Mouse (Mus musculus) layer of hippocampus, postnatal 14 days (tissue): ENCODE results near the gene Rraga. TPM values are rescaled to one million over a fixed set of nuclear protein-coding genes. Genes with fewer than 3 reads are reported as not detected.
A peak's percentile ranks its signal among the peaks of the same experiment; 100 is the strongest.
"Not testable (repeated sequence)": the region's sequence is repeated elsewhere in the genome, so short reads cannot be mapped to it uniquely, and the experiment has no call there.

Experiments used
- DNase-seq, 2 experiments: peaks; one replicate each; pipeline ENCODE4 v3.0.0; 2021 to 2022; ENCODE audit warnings: low spot score in 2 of 2, mixed read lengths in 1 of 2
- total RNA-seq, 2 experiments: library from RNA; stranded (reverse); gene quantifications; 2 replicates each; pipeline ENCODE4 v1.2.3; 2021

The Rraga gene
- total RNA-seq, 2 experiments from 2014 or later: 144 to 148 TPM

GRCm38 (mm10) chr4:86580591-86580990, 5.1 kb downstream of the Rraga start:
- no peak for DNase-seq

GRCm38 (mm10) chr4:86588236-86588635, 12.8 kb downstream of the Rraga start:
- no peak for DNase-seq

GRCm38 (mm10) chr4:86591304-86591703, 15.8 kb downstream of the Rraga start:
- DNase-seq: no peak

GRCm38 (mm10) chr4:86611524-86612288, 36.2 kb downstream of the Rraga start, which contains the start of gene Haus6:
Gene Haus6 (minus strand): TSS chr4:86612055.
- DNase-seq: peak; percentile 84 to 96

GRCm38 (mm10) chr4:86612289-86612620, 36.8 kb downstream of the Rraga start:
- no peak for DNase-seq

GRCm38 (mm10) chr4:86620506-86620905, 45.0 kb downstream of the Rraga start:
- DNase-seq: no peak

GRCm38 (mm10) chr4:86622116-86622515, 46.6 kb downstream of the Rraga start:
- DNase-seq: no peak

GRCm38 (mm10) chr4:86622532-86622931, 47.1 kb downstream of the Rraga start:
- DNase-seq: not testable (repeated sequence)

GRCm38 (mm10) chr4:86625463-86625862, 50.0 kb downstream of the Rraga start:
- no peak for DNase-seq

GRCm38 (mm10) chr4:86626496-86626895, 51.0 kb downstream of the Rraga start:
- not testable (repeated sequence) for DNase-seq

Other genes starting within 250 kb of the Rraga start
- not detected for gene Saxo1, start 17.3 kb upstream of the Rraga start, total RNA-seq
- 1 to 10 TPM; 7.3 to 8.2 TPM for gene Haus6, start 36.4 kb downstream of the Rraga start, total RNA-seq
- 10 to 100 TPM; 12.3 to 15.9 TPM for gene Plin2, start 94.4 kb downstream of the Rraga start, total RNA-seq
- gene Dennd4c, start 172.9 kb downstream of the Rraga start, total RNA-seq: 10 to 100 TPM; 14.8 to 14.9 TPM